Mouse (Mus musculus): ENCODE results near the gene Slc25a51. TPM values are rescaled to one million over a fixed set of nuclear protein-coding genes. Genes with fewer than 3 reads are reported as not detected.
"Not testable (repeated sequence)": the region's sequence is repeated elsewhere in the genome, so short reads cannot be mapped to it uniquely, and the experiment has no call there.

The Slc25a51 gene
- total RNA-seq, 2 experiments from 2014 or later = 117 to 126 TPM

GRCm38 (mm10) chr4:45402281-45402680 lies 6.3 kb downstream of the Slc25a51 start:
- DNase-seq (ENCODE audit: low spot score in 2 of 2) = no peak

DNA sequence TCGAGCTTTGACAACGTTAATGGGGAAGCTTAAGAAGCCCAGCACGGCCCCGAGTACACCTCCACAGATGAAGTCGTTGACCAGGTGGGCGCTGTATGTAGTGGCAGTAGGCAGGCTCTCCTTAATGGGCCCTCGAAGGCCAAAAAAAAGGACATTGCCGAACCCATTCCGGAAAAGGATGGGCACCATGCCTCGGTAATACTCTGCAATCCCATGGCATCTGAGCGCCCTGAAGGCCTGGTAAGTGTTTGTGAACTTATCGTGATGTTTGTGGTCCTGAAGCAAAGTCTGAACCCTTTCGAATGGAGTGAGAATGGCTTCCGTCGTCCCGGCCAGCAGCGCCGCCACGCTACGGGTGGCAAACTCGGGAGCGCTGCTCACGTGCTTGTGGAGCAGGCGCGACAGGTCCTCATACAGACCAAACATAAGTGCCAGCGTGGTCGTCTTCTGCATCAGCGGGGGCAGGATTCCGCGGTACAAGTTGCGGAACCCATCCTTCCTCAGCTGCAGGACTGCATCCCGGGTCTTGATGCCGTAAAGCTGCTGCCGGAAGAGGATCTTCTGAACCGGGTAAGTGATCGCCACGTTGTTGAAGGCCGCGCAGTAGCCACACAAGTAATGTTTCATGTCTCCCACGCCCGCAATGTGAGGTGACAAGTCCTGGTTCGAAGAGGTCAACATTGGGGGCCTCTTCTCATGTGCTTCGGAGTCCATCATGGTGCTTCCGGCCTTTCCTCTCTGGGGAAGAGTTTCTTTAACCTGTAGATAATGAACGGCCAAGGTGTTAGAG lies 8.9 kb downstream of the Slc25a51 start:
- no peak for DNase-seq (ENCODE audit: low spot score in 2 of 2)

- not testable (repeated sequence) for DNase-seq (ENCODE audit: low spot score in 2 of 2)
These were observed 10.3 kb downstream of the Slc25a51 start for GRCm38 (mm10) chr4:45398315-45398714.

- DNase-seq (ENCODE audit: low spot score in 2 of 2) = not testable (repeated sequence)
These were observed 12.4 kb downstream of the Slc25a51 start for GRCm38 (mm10) chr4:45396211-45396610.

DNA sequence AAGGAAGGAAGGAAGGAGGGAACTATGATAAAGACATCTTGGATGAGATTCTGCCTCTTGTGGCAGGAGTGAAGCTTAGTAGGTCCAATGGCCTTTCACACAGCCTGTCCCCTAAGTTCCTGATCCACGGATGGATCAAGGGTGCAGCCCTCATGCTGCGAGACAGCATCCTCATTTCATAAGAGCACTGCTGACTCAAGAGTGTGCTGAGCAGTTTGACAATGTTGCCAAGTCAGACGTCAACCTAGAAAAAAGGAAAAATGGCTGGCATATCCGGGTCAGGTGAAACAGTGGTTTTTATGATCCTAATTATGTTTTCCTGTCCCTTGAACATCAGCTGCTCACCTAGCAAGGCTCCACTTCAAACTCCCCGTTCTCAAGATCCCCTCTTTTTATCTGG lies 14.9 kb downstream of the Slc25a51 start:
- no peak for DNase-seq (ENCODE audit: low spot score in 2 of 2)

- no peak for DNase-seq (ENCODE audit: low spot score in 2 of 2)
These were observed 15.6 kb downstream of the Slc25a51 start for GRCm38 (mm10) chr4:45392994-45393393.

GRCm38 (mm10) chr4:45392572-45392971 lies 16.0 kb downstream of the Slc25a51 start:
- DNase-seq (ENCODE audit: low spot score in 2 of 2) = no peak

DNA sequence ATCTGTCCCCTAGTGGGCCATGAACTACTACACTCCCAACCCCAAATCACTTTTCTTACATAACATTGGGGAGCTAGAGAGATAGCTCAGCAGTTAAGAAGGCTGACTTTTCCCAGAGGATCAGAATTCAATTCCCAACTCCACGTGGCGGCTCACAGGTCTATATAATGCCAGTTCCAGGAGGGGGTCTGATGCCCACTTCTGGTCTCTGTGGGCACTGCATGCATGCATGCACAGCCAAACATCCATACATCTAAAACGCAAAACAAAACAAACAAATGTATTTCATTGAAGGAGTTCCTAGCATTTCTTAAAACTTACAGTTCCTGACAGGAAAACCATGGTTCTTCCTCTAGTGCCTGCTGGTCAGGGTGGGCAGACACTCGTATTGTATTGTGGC lies 16.5 kb downstream of the Slc25a51 start:
- no peak for DNase-seq (ENCODE audit: low spot score in 2 of 2)

DNA sequence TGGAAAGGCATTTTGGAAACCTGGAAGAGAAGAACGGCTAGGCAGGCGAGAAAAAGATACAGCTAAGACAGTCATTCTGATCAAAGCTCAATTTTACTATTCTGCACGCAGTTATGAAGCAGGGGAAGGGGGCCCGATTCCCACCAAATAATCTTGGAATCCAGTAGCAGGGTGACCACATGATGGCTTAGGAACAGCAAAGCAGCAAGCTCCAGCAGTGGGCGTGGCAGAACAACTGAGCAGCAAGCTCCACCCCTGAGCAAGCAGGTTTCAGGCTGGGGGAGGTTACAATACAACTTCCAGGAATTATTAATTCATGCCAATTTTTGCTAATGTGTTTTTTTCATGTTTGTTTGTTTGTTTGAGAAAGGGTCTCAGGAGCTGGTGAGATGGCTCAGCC lies 21.3 kb downstream of the Slc25a51 start:
- DNase-seq (ENCODE audit: low spot score in 2 of 2) = not testable (repeated sequence)

- not testable (repeated sequence) for DNase-seq (ENCODE audit: low spot score in 2 of 2)
These were observed 26.4 kb downstream of the Slc25a51 start for GRCm38 (mm10) chr4:45382133-45382532.

GRCm38 (mm10) chr4:45380903-45381580 lies 27.5 kb downstream of the Slc25a51 start:
- DNase-seq (ENCODE audit: low spot score in 2 of 2) = not testable (repeated sequence)

DNA sequence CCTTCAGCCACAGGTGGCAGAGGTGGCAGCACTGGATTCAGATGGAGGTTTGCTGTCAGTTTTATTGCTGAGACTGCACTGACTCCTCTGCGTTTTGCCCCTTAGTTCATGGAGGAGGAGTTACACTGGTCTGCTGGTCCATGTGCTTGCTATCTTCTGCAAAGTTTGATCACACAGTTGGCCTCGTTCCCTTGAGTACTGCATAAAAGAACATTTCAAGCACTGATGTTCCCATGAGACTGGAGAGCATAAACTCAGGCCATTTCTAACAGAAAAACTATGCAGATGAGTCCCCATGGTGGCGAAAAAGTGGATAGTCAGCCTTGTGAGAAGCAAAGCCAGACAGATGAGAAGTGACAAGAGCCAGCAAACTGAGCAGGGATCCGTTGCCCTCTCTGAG lies 32.0 kb downstream of the Slc25a51 start:
- DNase-seq (ENCODE audit: low spot score in 2 of 2) = no peak

- no peak for DNase-seq (ENCODE audit: low spot score in 2 of 2)
These were observed 33.7 kb downstream of the Slc25a51 start for GRCm38 (mm10) chr4:45374879-45375278.

DNA sequence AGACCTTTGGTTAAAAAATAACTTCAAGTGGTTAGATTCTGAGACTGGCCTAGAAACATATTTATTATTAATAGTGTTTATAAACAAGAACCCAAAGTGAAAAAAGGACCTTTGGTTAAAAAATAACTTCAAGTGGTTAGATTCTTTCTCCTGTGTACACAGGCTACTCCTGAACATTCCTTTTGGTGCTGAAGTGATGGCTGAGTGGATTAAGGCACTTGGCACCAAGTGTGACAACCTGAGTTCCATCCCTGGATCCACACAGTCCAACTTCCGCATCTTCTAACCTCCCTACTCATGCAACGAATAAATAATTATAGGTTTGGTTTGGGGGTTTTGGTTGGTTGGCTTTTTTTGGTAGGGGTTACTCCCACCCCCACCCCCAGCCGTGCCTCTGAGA lies 37.3 kb downstream of the Slc25a51 start:
- DNase-seq (ENCODE audit: low spot score in 2 of 2) = no peak

- DNase-seq (ENCODE audit: low spot score in 2 of 2) = no peak
These were observed 51.9 kb downstream of the Slc25a51 start for GRCm38 (mm10) chr4:45356653-45357052.

Small RNA genes within 50 kb of the gene (microRNA-seq; reads per million reads assigned to microRNA genes)
- 0 reads per million in 2 experiments for gene Gm25692

Other genes with a start within 250 kb of the Slc25a51 start
- gene Frmpd1, start 223.9 kb downstream of the Slc25a51 start, total RNA-seq (2021) = 10 to 100 TPM; 20.7 to 24.3 TPM
- 10 to 100 TPM; 16.5 to 16.7 TPM for gene Trmt10b, start 111.6 kb downstream of the Slc25a51 start, total RNA-seq (2021)
- gene Dcaf10, start 66.7 kb downstream of the Slc25a51 start, total RNA-seq (2021) = 10 to 100 TPM; 21.4 to 21.5 TPM
- 10 to 100 TPM; 13.5 to 13.6 TPM for gene Exosc3, start 66.0 kb downstream of the Slc25a51 start, total RNA-seq (2021)
- gene Shb, start 123.7 kb upstream of the Slc25a51 start, total RNA-seq (2021) = 10 to 100 TPM; 21.5 to 24.9 TPM